Mouse (Mus musculus) limb, embryonic 11.5 days (tissue): ENCODE measurements around the gene Pip5k1b. TPM values are rescaled to one million over a fixed set of nuclear protein-coding genes. Genes with fewer than 3 reads are reported as not detected.

Experiments
- ATAC-seq: fragments of 200-750 bp; cut with Nextera tagmentation; 2 replicates; pipeline ENCODE4 v1.8.0; 2017; ENCODE audit warnings: low read depth; ENCODE audit not compliant: insufficient number of reproducible peaks, low FRiP score, low TSS enrichment
- DNase-seq: peaks from one replicate; pipeline ENCODE4 v3.0.0-alpha.2; 2015; ENCODE audit warnings: low spot score
- H3K27ac ChIP-seq: fragments of 300-500 bp; sonication (generic); replicated peaks from 2 replicates; pipeline ENCODE4 v1.5.1; 2014; ENCODE audit warnings: low read depth, mild to moderate bottlenecking, low read length
- H3K27me3 ChIP-seq: fragments of 300-500 bp; sonication (generic); 2 replicates; pipeline ENCODE4 v1.6.1; 2014; ENCODE audit warnings: mild to moderate bottlenecking, low read length, mixed read lengths; ENCODE audit not compliant: control insufficient read depth, insufficient read depth
- H3K36me3 ChIP-seq: fragments of 300-500 bp; sonication (generic); 2 replicates; pipeline ENCODE4 v1.6.1; 2014; ENCODE audit warnings: mild to moderate bottlenecking, low read length, moderate library complexity, mixed read lengths; ENCODE audit not compliant: control insufficient read depth, insufficient read depth
- H3K4me1 ChIP-seq: fragments of 300-500 bp; sonication (generic); 2 replicates; pipeline ENCODE4 v1.6.1; 2014; ENCODE audit warnings: low read length, mixed read lengths; ENCODE audit not compliant: control insufficient read depth, insufficient read depth
- H3K4me2 ChIP-seq: fragments of 300-500 bp; sonication (generic); 2 replicates; pipeline ENCODE4 v1.6.1; 2014; ENCODE audit warnings: low read depth, mild to moderate bottlenecking, moderate library complexity; ENCODE audit not compliant: severe bottlenecking
- H3K4me3 ChIP-seq: fragments of 300-500 bp; sonication (generic); 2 replicates; pipeline ENCODE4 v1.5.1; 2014; ENCODE audit warnings: low read depth, low read length
- H3K9ac ChIP-seq: fragments of 300-500 bp; sonication (generic); 2 replicates; pipeline ENCODE4 v1.6.1; 2014; ENCODE audit warnings: mild to moderate bottlenecking, low read length
- H3K9me3 ChIP-seq: fragments of 300-500 bp; sonication (generic); 2 replicates; pipeline ENCODE4 v1.6.1; 2016; ENCODE audit warnings: low read length; ENCODE audit not compliant: control insufficient read depth
- WGBS: fragments of 180-500 bp; shearing (Covaris S2); extraction: QIAGEN DNeasy Blood & Tissue Kit; methylation state at CpG from one replicate; pipeline ENCODE4 v1.1.7; 2014; 5-methylcytosine and 5-hydroxymethylcytosine counted together
- polyA plus RNA-seq: library from polyadenylated mRNA; unstranded; fragments of >200 nt; fragmentation: Nextera tagmentation; extraction: Ambion mirVana; gene quantifications from 2 replicates; pipeline ENCODE4 v1.2.1, GENCODE M21; 2014

Gene Pip5k1b
- polyA plus RNA-seq, 1 experiment from 2014 or later, result 0.52 TPM

DNA sequence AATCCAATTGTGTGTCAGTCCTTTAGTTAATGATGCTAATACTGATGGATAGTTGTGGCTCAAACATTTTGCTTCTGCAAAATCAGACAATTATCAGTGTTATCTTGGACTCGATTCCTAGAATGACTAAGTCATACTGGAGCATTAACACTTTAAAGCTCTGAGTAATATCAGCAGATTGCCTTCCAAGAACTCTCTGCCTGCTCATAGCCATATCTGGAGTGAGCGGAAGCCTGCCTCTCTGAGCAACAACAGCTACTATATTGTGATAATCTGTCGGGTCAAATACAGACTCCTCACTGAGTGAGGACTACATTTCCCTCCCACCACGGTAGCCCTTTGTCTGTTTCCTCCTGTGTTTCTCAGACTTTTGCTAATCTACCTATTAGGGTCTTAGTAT is 116.0 kb downstream of the Pip5k1b start:
- no peaks in the 10 kb centered on the region for H3K9me3 ChIP-seq
- no peak overlapping the region for H3K4me3 ChIP-seq
- no peak overlapping the region for H3K9ac ChIP-seq
- no peak for DNase-seq
- no peak overlapping the region for H3K4me2 ChIP-seq
- H3K36me3 ChIP-seq, result no peaks in the 10 kb centered on the region
- H3K27ac ChIP-seq, result no peak overlapping the region
- ATAC-seq, result no peak
- no peaks in the 10 kb centered on the region for H3K27me3 ChIP-seq
- 87% methylated on average over 4 of the region's 4 CpGs for WGBS
- 0 out of 2 replicates have a peak, but pooled peaks cover 2% of the 10 kb centered on the region for H3K4me1 ChIP-seq

DNA sequence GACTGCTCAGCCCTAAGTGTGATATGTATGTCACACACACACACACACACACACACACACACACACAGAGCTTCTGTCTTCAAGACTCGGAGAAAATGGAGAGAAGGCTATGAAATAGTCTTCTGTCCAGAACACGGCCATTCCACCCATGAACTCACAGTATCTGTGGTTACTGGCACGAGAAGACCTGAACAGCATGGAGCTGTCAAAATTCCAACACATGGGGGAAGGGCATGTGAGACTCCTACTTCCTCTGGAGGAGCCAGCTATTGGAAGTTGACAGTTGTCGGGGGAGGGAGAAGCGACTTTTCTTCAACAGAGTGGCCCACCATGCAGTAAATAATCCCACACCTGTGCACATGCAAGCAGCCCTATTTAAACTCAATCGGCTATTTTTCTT is 121.4 kb downstream of the Pip5k1b start:
- Histone ChIP-seq H3K4me2 (no peak overlapping the region), H3K4me3 (no peak overlapping the region), H3K36me3 (no peaks in the 10 kb centered on the region), H3K9me3 (no peaks in the 10 kb centered on the region), H3K4me1 (0 out of 2 replicates have a peak, but pooled peaks cover 2% of the 10 kb centered on the region), H3K9ac (no peak overlapping the region), H3K27me3 (no peaks in the 10 kb centered on the region), H3K27ac (no peak overlapping the region)
- DNase-seq, result no peak
- no peak for ATAC-seq
- 82% methylated on average over 6 of the region's 6 CpGs for WGBS

DNA sequence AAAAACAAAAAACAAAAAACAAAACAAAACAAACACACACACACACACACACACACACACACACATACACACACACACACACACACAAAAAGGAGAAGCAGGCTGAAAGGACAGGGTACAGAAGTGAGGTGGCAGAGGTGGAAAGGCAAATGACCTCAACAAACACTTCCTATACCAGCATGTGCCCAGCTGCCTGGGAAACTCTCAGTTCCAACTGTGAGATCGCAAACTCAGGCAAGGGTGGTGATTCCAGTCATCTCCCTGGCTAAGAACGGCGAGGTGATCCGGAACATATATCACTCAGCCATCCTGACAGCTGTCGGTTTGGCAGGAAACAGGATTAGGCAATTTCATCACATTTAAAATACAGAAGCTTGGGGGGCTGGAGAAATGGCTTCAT is 123.2 kb downstream of the Pip5k1b start:
- DNase-seq (no peak), ATAC-seq (no peak)
- Histone ChIP-seq H3K4me1 (0 out of 2 replicates have a peak, but pooled peaks cover 2% of the 10 kb centered on the region), H3K36me3 (no peaks in the 10 kb centered on the region), H3K9ac (no peak overlapping the region), H3K27me3 (no peaks in the 10 kb centered on the region), H3K27ac (no peak overlapping the region), H3K4me2 (no peak overlapping the region), H3K9me3 (no peaks in the 10 kb centered on the region), H3K4me3 (no peak overlapping the region)
- 77% methylated on average over 5 of the region's 5 CpGs for WGBS

DNA sequence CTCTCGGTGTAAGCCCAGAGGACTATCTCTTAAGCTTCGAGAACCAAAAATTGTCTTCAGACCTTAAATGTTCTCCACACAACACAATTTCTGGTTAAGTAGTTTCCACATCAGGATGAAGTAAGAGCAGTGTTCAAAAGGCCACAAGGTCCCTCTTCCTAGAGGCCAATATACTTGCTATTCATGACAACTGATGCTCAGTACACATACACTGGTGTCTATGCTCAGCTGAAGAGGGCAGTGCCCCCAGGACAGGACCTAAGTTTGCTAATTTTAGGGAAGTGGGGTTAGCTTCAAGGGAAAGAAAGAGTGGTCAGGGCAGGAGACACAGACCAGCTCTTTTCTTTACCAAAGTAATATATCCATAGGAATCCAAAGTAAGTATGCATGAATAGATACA is 124.3 kb downstream of the Pip5k1b start:
- no peak for DNase-seq
- no peak overlapping the region for H3K9ac ChIP-seq
- 94% methylated on average over 2 of the region's 2 CpGs for WGBS
- H3K4me2 ChIP-seq, result no peak overlapping the region
- no peak for ATAC-seq
- H3K27me3 ChIP-seq, result no peaks in the 10 kb centered on the region
- H3K4me1 ChIP-seq, result 0 out of 2 replicates have a peak, but pooled peaks cover 2% of the 10 kb centered on the region
- no peaks in the 10 kb centered on the region for H3K36me3 ChIP-seq
- H3K9me3 ChIP-seq, result no peaks in the 10 kb centered on the region
- no peak overlapping the region for H3K4me3 ChIP-seq
- no peak overlapping the region for H3K27ac ChIP-seq

GRCm38 (mm10) chr19:24428011-24428410 is 127.7 kb downstream of the Pip5k1b start:
- ATAC-seq (no peak), DNase-seq (no peak)
- Histone ChIP-seq H3K9me3 (no peaks in the 10 kb centered on the region), H3K4me2 (no peak overlapping the region), H3K9ac (no peak overlapping the region), H3K36me3 (no peaks in the 10 kb centered on the region), H3K4me3 (no peak overlapping the region), H3K27ac (no peak overlapping the region), H3K27me3 (no peaks in the 10 kb centered on the region), H3K4me1 (no peaks in the 10 kb centered on the region)
- 92% methylated on average over 3 of the region's 3 CpGs for WGBS

- H3K4me3 ChIP-seq, result no peak overlapping the region
- no peaks in the 10 kb centered on the region for H3K4me1 ChIP-seq
- no peak overlapping the region for H3K9ac ChIP-seq
- DNase-seq, result no peak
- H3K27me3 ChIP-seq, result no peaks in the 10 kb centered on the region
- no peak overlapping the region for H3K27ac ChIP-seq
- H3K36me3 ChIP-seq, result no peaks in the 10 kb centered on the region
- no peak for ATAC-seq
- H3K9me3 ChIP-seq, result no peaks in the 10 kb centered on the region
- 70% methylated on average over 4 of the region's 4 CpGs for WGBS
- H3K4me2 ChIP-seq, result no peak overlapping the region
Observed at GRCm38 (mm10) chr19:24427258-24427657, 128.4 kb downstream of the Pip5k1b start.

DNA sequence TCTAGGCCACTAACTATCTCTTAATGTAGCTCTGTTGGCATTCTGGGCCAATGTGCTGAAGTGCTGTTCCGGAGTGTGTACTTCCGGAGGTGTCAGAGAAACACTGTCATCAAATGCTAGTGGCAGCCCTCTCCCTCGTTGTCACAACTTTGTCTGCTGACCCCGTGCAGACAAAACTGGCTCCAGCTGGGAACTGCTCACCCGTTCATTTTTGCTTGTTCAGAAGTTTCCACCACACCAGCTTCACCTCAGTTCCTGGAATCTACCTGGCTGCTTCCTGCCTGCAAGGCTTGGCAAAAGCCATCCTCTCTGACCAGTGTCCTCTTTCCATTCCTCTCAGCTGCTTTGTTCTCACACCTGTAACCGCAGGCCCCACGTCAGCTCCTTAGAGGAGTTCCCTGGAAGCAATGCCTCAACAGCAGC is 128.9 kb downstream of the Pip5k1b start:
- Histone ChIP-seq H3K9ac (no peak overlapping the region), H3K4me2 (no peak overlapping the region), H3K27ac (no peak overlapping the region), H3K27me3 (no peaks in the 10 kb centered on the region), H3K36me3 (no peaks in the 10 kb centered on the region), H3K4me1 (no peaks in the 10 kb centered on the region), H3K9me3 (no peaks in the 10 kb centered on the region), H3K4me3 (no peak overlapping the region)
- ATAC-seq, result no peak
- WGBS, result 82% methylated on average over 7 of the region's 7 CpGs
- DNase-seq, result no peak

DNA sequence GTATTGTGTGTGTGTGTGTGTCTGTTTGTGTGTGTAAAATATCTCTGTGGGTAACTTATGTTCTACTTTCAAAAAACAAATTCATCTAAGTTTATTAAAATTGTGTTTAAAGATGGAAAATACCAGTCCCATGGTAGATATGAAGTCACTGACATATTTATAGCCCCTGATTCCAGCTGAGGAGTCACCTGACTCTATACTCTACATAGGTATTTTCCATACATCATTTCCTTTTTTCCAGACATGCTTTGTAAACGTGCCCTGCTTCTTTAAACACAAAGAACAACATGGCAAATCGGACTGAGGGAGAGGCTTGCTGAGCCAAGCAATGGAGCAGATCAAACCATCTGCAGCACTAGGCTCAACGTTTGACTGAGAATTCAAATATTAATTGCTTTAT is 137.6 kb downstream of the Pip5k1b start:
- Histone ChIP-seq H3K9ac (no peak overlapping the region), H3K27ac (no peak overlapping the region), H3K4me1 (no peaks in the 10 kb centered on the region), H3K4me2 (no peak overlapping the region), H3K36me3 (no peaks in the 10 kb centered on the region), H3K27me3 (no peaks in the 10 kb centered on the region), H3K4me3 (no peak overlapping the region), H3K9me3 (no peaks in the 10 kb centered on the region)
- WGBS, result 68% methylated on average over 3 of the region's 3 CpGs
- no peak for DNase-seq
- ATAC-seq, result no peak

GRCm38 (mm10) chr19:24417659-24418004 is 138.0 kb downstream of the Pip5k1b start:
- Histone ChIP-seq H3K36me3 (no peaks in the 10 kb centered on the region), H3K4me2 (no peak overlapping the region), H3K4me1 (no peaks in the 10 kb centered on the region), H3K4me3 (no peak overlapping the region), H3K9ac (no peak overlapping the region), H3K27ac (no peak overlapping the region), H3K27me3 (no peaks in the 10 kb centered on the region), H3K9me3 (no peaks in the 10 kb centered on the region)
- DNase-seq (no peak), ATAC-seq (no peak)
- WGBS, result 87% methylated on average over 3 of the region's 3 CpGs
